Mouse (Mus musculus) adrenal gland, postnatal 36 days (tissue): ENCODE results near the gene Arfgap1. TPM values are rescaled to one million over a fixed set of nuclear protein-coding genes. Genes with fewer than 3 reads are reported as not detected.
A peak's percentile ranks its signal among the peaks of the same experiment; 100 is the strongest.

Source experiments
- DNase-seq, 2 experiments: peaks; one replicate each; pipeline ENCODE4 v3.0.0; 2021; ENCODE audit warnings: mixed read lengths in 1 of 2
- total RNA-seq, 2 experiments: library from RNA; stranded (reverse); gene quantifications; 2 replicates each; pipeline ENCODE4 v1.2.3; 2021

The Arfgap1 gene
- total RNA-seq, 2 experiments from 2014 or later: 42.4 to 58.8 TPM

DNA sequence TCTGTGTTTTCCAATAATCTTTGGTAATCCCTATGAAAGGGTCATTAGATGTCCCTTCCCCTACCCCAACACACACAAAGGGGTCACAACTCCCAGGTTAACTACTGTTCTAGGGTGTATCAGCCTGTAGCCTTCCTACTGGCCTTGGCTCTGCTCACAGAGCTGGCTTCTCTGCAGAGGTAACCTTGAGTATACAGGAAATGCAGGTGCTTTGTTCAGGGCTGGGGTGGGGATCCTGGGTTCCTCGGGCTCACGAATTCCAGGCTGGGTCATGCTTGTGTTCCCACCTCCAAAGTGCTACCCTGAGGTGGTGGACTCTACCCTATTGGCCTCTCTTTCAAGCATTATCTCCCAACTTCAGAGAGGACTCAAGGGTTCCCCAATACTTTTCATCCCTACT is 18.6 kb downstream of the Arfgap1 start:
- DNase-seq: no peak

DNA sequence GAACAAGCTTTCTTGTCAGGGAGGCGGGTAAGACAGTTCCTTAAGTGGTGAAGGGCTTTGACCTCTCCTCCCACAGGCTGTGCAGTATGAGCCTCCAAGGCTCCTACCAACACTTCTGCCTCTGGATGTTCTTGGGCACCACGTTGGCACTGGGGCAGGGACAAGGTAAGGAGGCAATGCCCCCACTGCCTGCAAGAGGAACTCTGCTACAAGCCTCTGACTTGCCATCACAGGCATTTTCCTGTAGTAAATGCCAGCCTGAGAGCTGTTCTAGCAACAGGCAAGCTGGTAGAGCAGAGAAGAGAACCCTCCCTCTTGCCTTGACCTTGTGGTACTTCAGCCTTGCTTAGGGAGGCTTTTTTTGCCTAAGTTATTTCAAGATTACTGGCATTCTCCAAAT is 19.4 kb downstream of the Arfgap1 start, which contains the start of gene Col20a1:
Gene Col20a1 (plus strand): TSS at position 87 of the 400 bp plus-strand sequence.
- peak in 1 of 2 experiments; percentile 9 for DNase-seq

DNA sequence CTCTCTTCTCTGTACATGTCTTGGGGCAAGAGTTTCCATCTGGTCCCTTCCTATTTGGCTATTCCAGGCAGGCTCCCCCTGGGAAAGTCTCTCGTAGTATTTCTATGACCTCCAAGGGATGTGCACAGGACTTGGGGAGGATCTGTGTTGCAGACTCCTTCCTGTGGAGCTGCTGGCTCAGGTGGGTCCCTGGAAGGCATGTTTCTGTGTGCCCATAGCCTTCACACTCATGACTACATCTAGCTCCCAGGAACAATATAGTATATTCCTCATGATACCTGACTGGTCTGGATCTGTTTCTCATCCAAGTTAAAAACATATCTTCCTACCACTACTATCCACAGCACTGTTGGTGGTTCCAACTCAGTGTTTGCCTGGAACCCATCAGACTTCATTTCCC is 20.0 kb downstream of the Arfgap1 start:
- DNase-seq: no peak

DNA sequence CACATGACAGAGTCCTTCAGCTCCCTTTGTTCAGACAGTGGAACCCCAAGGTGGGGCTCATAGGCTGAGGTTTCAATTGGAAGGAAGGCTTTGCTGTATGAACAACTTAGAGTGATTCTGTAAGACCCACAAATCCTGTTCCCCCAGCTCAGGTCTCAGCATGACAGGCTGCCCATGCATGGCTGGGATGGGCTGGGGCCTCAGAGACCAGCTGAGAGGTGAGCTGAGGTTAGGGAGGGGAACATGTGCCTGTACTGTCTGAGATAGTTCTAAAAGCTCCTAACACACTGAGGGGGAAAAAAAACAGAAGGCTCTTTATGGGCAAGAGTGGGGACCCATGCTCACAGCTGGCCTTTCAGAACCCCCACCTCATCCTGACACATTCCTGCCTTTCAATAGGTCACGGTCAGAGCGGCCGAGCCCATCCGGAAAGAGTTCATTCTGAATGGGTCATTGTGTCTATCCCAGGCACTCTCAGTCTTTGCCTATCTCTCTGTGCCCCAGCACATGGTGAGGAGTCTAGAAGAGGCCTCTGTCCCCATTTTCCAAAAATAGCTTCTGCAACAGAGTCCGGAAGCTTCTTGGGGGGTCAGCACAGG is 20.5 kb downstream of the Arfgap1 start:
- no peak for DNase-seq

DNA sequence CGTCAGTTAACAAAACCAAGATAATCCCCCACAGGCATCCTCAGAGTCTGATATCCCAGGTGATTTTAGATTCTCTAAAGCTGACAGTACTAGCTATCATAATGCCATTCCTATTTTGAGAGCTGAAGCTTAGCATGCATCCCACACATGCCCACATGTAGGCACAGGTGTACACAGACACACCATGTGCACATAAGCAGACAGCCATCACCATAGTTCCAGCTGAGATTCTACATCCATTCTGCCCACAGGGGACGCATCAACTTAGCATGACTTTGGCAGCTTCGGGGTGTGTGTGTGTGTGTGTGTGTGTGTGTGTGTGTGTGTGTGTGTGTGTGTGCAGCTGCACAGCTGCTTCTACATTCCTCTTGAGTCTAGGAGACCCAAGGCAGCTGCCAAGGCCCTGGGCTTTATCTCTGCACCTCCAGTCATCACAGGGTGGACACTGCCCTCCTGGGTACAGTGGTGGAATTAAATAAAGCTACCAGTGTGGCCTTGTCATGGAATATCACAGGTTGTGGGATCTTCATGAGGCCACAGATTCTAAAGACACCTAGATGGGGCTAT is 21.4 kb downstream of the Arfgap1 start:
- DNase-seq: no peak

DNA sequence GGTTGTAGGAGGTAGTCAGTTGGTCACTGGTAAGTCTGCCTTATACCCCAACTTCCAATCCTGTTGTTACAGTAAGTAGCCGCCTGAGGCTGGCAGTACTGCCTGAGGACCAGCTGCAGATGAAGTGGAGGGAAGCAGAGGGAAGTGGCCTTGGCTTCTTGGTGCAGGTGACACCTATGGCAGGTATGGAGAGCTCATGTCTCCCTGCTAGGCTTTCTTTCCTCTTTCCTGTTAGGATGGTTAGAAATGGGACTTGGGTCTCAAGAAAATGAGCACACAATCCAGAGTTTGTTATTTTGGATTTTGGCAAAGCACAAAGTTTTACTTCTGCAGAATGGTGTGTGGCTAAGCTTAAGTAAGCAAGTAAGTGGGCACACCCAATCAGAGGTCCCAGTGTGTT is 21.9 kb downstream of the Arfgap1 start:
- no peak for DNase-seq

DNA sequence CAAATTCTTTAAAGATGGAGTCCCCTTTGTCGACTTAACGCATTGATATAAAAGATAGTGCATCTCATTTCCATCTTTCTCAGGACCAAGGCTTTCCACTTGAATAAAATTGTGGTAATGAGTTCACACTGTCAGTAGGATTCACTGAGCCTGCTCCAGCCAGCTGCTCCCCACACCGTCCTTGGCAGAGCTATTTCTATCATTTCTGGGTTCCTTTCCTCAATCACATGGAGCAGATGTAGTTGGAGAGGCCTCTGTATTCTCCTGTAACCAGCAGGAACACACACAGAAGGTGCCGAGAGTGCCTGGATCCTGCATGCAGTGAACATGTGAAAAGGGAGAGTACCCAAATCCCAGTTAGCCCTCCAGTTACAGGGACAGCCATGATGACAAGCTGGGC is 23.3 kb downstream of the Arfgap1 start:
- DNase-seq: no peak

DNA sequence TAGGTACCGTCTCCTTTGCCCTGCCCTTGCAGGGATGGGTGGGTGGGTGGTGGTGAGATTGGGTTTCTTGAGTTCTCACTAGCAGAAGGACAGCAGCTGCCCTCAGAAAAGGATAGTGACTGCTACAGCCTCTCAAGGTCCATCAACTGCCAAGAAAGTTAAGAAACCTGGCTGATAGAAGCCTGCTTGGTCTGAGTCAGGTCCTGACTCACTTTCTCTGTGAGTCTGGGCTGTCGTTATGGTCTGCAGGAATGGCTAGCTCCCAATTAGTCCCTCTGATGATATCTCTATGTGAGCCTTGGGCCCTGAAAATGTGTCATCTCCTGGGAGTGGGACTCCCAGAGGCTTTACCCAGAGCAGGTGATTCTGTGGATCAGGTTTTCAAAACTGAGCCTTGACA is 27.3 kb downstream of the Arfgap1 start:
- peak in 1 of 2 experiments; percentile 15 for DNase-seq

DNA sequence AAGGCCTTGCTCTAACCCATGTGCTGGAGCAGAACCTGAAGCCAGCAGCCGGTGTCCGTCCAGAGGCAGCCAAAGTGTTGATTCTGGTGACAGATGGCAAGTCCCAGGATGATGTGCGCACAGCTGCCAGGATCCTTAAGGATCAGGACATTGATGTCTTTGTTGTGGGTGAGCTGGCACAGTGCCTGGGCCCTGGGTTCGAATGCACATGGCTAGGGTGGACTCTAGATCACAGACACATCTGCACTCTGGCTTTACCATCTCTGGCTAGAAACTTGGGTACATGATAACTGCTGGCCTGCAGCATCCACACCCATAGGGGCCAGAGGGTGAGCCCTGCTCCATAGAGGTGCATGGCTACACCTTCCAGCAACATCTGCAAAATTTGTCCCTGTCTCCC is 28.4 kb downstream of the Arfgap1 start:
- no peak for DNase-seq

DNA sequence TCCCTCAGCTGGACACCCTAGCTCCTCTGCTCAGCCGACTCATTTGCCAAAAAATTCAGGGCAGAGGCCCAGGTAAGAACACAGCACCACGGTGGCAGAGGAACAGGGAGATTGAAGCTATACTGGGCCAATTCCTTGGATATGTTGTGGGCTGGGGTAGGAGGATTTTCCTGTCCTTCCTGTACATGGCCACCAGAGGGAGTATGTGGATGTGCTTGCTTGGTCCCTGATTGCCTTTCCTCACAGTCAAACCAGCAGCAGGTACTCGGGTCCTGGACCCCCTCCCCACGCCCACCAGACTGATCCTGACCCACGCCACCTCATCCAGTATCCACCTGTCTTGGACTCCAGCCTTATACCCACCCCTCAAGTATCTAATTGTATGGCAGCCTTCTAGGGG is 29.4 kb downstream of the Arfgap1 start:
- peak; percentile 32 to 47 for DNase-seq

DNA sequence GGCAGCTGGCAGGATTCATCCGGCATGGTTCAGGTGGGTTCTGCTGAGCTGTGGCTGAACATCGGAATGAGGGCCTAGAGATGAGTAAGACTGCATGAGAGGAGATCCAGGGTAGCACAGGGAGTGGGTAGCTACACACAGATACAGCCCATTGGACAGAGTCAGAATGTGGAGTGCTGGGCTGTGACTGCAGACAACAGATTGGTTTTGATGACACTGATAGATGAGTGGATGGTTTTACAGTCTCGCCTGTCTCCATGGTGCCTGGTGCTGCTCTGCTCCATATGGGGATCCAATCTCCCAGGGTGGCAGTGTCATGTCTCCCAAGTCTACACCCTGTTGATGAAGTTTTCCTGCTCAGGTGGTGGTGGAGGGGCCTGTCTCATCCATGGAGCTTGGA is 29.9 kb downstream of the Arfgap1 start:
- DNase-seq: no peak

DNA sequence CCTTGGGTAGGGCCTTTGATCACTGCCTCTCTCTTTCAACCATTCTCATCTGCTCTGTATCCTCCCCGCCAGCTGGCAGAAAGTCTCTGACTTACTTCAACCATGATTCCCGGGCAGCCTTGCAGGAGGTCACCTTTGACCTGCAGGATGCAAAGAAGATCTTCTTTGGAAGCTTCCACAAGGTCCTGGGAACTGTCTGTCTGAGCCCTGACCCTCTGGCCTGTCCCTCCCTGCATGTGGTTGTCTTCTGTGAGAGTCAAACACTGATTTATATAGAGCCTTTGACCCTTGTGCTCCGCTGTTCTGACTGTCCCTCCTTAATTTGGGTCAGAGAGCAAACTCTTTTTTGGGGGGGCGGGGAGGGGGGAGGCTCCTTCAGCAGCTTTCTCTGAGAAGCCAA is 40.0 kb downstream of the Arfgap1 start:
- DNase-seq: no peak

DNA sequence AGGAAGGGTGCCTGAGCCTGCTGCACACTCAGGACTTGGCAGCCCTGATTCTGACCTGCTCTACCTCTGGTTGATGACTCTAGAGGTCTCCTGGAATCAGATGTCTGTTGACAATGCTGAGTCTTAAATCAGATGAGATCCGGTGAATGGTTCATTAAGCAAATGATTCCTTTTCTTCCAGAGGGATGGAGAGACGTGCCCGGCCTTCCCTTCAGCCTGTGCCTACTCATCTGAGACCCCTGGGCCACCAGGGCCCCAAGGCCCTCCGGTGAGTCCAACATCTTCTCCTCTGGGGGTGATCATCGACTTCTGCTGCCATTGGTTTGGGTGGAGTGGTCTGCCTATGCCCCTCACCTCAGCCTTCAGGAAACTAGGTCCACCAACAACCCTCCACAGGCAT is 41.3 kb downstream of the Arfgap1 start:
- no peak for DNase-seq

DNA sequence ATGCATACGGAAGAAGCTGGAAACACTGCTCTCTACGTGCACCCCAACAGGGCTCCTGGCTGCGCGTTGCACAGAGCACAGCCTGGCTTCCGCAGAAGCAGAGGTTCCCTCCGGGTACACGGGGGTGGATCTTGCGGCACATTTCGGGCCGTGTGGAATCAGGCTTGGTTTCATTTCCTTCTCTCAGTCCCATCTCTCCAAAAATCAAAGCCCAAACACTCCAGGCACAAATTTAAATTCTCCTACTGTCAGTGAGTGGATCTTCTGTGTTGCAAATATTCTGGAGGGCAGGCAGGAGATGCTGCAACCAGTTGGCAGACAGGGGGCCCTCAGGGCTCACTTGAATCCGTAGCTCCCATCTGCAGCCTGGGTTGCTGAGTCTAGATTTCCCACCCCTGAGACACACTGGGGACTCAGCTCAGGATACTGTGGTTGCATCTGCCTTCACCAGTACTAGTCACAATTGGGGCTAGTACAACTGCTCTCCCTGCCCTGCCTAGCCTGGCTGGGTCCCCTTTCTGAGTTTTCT is 64.4 kb downstream of the Arfgap1 start:
- no peak for DNase-seq

Other genes starting within 250 kb of the Arfgap1 start
- 1 to 10 TPM; 1.1 to 1.2 TPM for gene Slc17a9, start 242.0 kb upstream of the Arfgap1 start, total RNA-seq
- gene Bhlhe23, start 190.3 kb upstream of the Arfgap1 start, total RNA-seq: not detected
- 10 to 100 TPM; 51.7 to 52.4 TPM for gene Ythdf1, start 46.3 kb upstream of the Arfgap1 start, total RNA-seq
- not detected for gene Birc7, start 38.2 kb upstream of the Arfgap1 start, total RNA-seq
- gene Nkain4, start 12.5 kb upstream of the Arfgap1 start, total RNA-seq: 1 to 10 TPM; 4.6 to 5.8 TPM
- 1 to 10 TPM; 1.7 to 4.3 TPM for gene Col20a1, start 19.3 kb downstream of the Arfgap1 start, total RNA-seq
- 10 to 100 TPM in 1 of 2 experiments, 1 to 10 TPM in 1; 5.1 to 20.0 TPM for gene Chrna4, start 76.3 kb downstream of the Arfgap1 start, total RNA-seq
- gene Kcnq2, start 168.1 kb downstream of the Arfgap1 start, total RNA-seq: 1 to 10 TPM; 3.2 to 4.4 TPM
- gene Eef1a2, start 189.8 kb downstream of the Arfgap1 start, total RNA-seq: 10 to 100 TPM; 33.0 to 40.3 TPM
- 10 to 100 TPM; 76.6 to 81.8 TPM for gene Ppdpf, start 220.0 kb downstream of the Arfgap1 start, total RNA-seq
- gene Ptk6, start 235.6 kb downstream of the Arfgap1 start, total RNA-seq: not detected
- gene Srms, start 246.0 kb downstream of the Arfgap1 start, total RNA-seq: under 1 TPM; 0.53 to 0.66 TPM